Mouse (Mus musculus): ENCODE measurements around the gene A530064D06Rik. TPM values are rescaled to one million over a fixed set of nuclear protein-coding genes. Genes with fewer than 3 reads are reported as not detected.
A peak's percentile ranks its signal among the peaks of the same experiment; 100 is the strongest.

A530064D06Rik gene
- total and polyA plus RNA-seq, 2 experiments from 2014 or later, result not detected

- TF ChIP-seq CTCF (IDR thresholded peaks at IDR 0.05; ENCODE audit: low read depth), result no peak
- no peaks in the 10 kb centered on the region for H3K36me3 ChIP-seq (ENCODE audit: insufficient read depth)
- no peaks in the 10 kb centered on the region for H3K27me3 ChIP-seq (ENCODE audit: insufficient read depth, low read length)
- H3K4me1 ChIP-seq (ENCODE audit: insufficient read depth), result no peaks in the 10 kb centered on the region
- no peak overlapping the region for H3K4me2 ChIP-seq (ENCODE audit: low read depth)
- ATAC-seq (no peak), DNase-seq (no peak)
- no peak overlapping the region for H3K27ac ChIP-seq (ENCODE audit: low read depth, low read length)
- H3K9me3 ChIP-seq (ENCODE audit: low read length), result no peaks in the 10 kb centered on the region
- H3K4me3 ChIP-seq (ENCODE audit: low read depth, low read length), result no peak overlapping the region
- H3K9ac ChIP-seq, result no peak overlapping the region
- 79% methylated on average over 3 of the region's 3 CpGs for WGBS
Measured at GRCm38 (mm10) chr17:48108520-48108919, 58.6 kb downstream of the A530064D06Rik start.

- no peaks in the 10 kb centered on the region for H3K9me3 ChIP-seq (ENCODE audit: low read length)
- no peaks in the 10 kb centered on the region for H3K4me1 ChIP-seq (ENCODE audit: insufficient read depth)
- H3K4me2 ChIP-seq (ENCODE audit: low read depth), result no peak overlapping the region
- H3K4me3 ChIP-seq (ENCODE audit: low read depth, low read length), result no peak overlapping the region
- TF ChIP-seq CTCF (IDR thresholded peaks at IDR 0.05; ENCODE audit: low read depth), result peak; percentile 19; the same call in 1 of the 2 replicates
- H3K27me3 ChIP-seq (ENCODE audit: insufficient read depth, low read length), result no peaks in the 10 kb centered on the region
- DNase-seq (no peak), ATAC-seq (no peak)
- no peaks in the 10 kb centered on the region for H3K36me3 ChIP-seq (ENCODE audit: insufficient read depth)
- H3K9ac ChIP-seq, result no peak overlapping the region
- 65% methylated on average over 6 of the region's 6 CpGs for WGBS
- H3K27ac ChIP-seq (ENCODE audit: low read depth, low read length), result no peak overlapping the region
Measured at GRCm38 (mm10) chr17:48107862-48108261, 59.2 kb downstream of the A530064D06Rik start.

- no peak for TF ChIP-seq CTCF (IDR thresholded peaks at IDR 0.05; ENCODE audit: low read depth)
- Histone ChIP-seq H3K4me1 (ENCODE audit: insufficient read depth) (no peaks in the 10 kb centered on the region), H3K9ac (no peak overlapping the region), H3K9me3 (ENCODE audit: low read length) (no peaks in the 10 kb centered on the region), H3K4me3 (ENCODE audit: low read depth, low read length) (no peak overlapping the region), H3K4me2 (ENCODE audit: low read depth) (no peak overlapping the region), H3K36me3 (ENCODE audit: insufficient read depth) (no peaks in the 10 kb centered on the region), H3K27ac (ENCODE audit: low read depth, low read length) (no peak overlapping the region), H3K27me3 (ENCODE audit: insufficient read depth, low read length) (no peaks in the 10 kb centered on the region)
- ATAC-seq (no peak), DNase-seq (no peak)
- 46% methylated on average over 4 of the region's 4 CpGs for WGBS
Measured at GRCm38 (mm10) chr17:48107333-48107732, 59.7 kb downstream of the A530064D06Rik start.

GRCm38 (mm10) chr17:48100441-48101417 is 66.3 kb downstream of the A530064D06Rik start:
- peak overlapping the region; percentile 26 for H3K4me3 ChIP-seq (ENCODE audit: low read depth, low read length)
- 13% methylated on average over 20 of the region's 21 CpGs for WGBS
- peak; percentile 93 for TF ChIP-seq CTCF (IDR thresholded peaks at IDR 0.05; ENCODE audit: low read depth)
- ATAC-seq (peak; percentile 90), DNase-seq (peak; percentile 96)
- H3K36me3 ChIP-seq (ENCODE audit: insufficient read depth), result no peaks in the 10 kb centered on the region
- H3K4me2 ChIP-seq (ENCODE audit: low read depth), result peak overlapping the region; percentile 40
- H3K9me3 ChIP-seq (ENCODE audit: low read length), result no peaks in the 10 kb centered on the region
- peaks cover 41% of the 10 kb centered on the region for H3K27me3 ChIP-seq (ENCODE audit: insufficient read depth, low read length)
- H3K27ac ChIP-seq (ENCODE audit: low read depth, low read length), result no peak overlapping the region
- no peak overlapping the region for H3K9ac ChIP-seq
- H3K4me1 ChIP-seq (ENCODE audit: insufficient read depth), result peaks cover 14% of the 10 kb centered on the region

- Histone ChIP-seq H3K4me1 (ENCODE audit: insufficient read depth) (peaks cover 20% of the 10 kb centered on the region), H3K27ac (ENCODE audit: low read depth, low read length) (no peak overlapping the region), H3K4me2 (ENCODE audit: low read depth) (no peak overlapping the region), H3K36me3 (ENCODE audit: insufficient read depth) (no peaks in the 10 kb centered on the region), H3K9me3 (ENCODE audit: low read length) (no peaks in the 10 kb centered on the region), H3K4me3 (ENCODE audit: low read depth, low read length) (no peak overlapping the region), H3K27me3 (ENCODE audit: insufficient read depth, low read length) (peaks cover 46% of the 10 kb centered on the region), H3K9ac (no peak overlapping the region)
- WGBS, result 8% methylated on average over 11 of the region's 11 CpGs
- TF ChIP-seq CTCF (IDR thresholded peaks at IDR 0.05; ENCODE audit: low read depth), result no peak
- DNase-seq, result no peak
- no peak for ATAC-seq
Measured at GRCm38 (mm10) chr17:48099312-48099711, 67.8 kb downstream of the A530064D06Rik start.

Other genes starting within 250 kb of the A530064D06Rik start
- gene Foxp4, start 242.6 kb downstream of the A530064D06Rik start, total RNA-seq (2014; rRNA removed), result 108 and 109 TPM in 2 replicates
- gene Foxp4, start 242.6 kb downstream of the A530064D06Rik start, polyA plus RNA-seq (2015; fragmentation: Nextera tagmentation; extraction: Ambion mirVana), result 45.7 and 56.4 TPM in 2 replicates
- not detected in 2 replicates for gene 1700122O11Rik, start 129.0 kb downstream of the A530064D06Rik start, total RNA-seq (2014; rRNA removed)
- gene 1700122O11Rik, start 129.0 kb downstream of the A530064D06Rik start, polyA plus RNA-seq (2015; fragmentation: Nextera tagmentation; extraction: Ambion mirVana), result not detected in 2 replicates
- not detected in 2 replicates for gene 1700067P10Rik, start 78.0 kb downstream of the A530064D06Rik start, total RNA-seq (2014; rRNA removed)
- not detected in 2 replicates for gene 1700067P10Rik, start 78.0 kb downstream of the A530064D06Rik start, polyA plus RNA-seq (2015; fragmentation: Nextera tagmentation; extraction: Ambion mirVana)
- gene 9830107B12Rik, start 21.0 kb downstream of the A530064D06Rik start, total RNA-seq (2014; rRNA removed), result not detected in 2 replicates
- gene 9830107B12Rik, start 21.0 kb downstream of the A530064D06Rik start, polyA plus RNA-seq (2015; fragmentation: Nextera tagmentation; extraction: Ambion mirVana), result not detected in 2 replicates
- gene Trem1, start 65.5 kb upstream of the A530064D06Rik start, total RNA-seq (2014; rRNA removed), result 0.24 TPM in 1 of 2 replicates, not detected in the other
- gene Trem1, start 65.5 kb upstream of the A530064D06Rik start, polyA plus RNA-seq (2015; fragmentation: Nextera tagmentation; extraction: Ambion mirVana), result 0.08 and 0.09 TPM in 2 replicates
- not detected in 2 replicates for gene Trem3, start 80.5 kb upstream of the A530064D06Rik start, total RNA-seq (2014; rRNA removed)
- not detected in 2 replicates for gene Trem3, start 80.5 kb upstream of the A530064D06Rik start, polyA plus RNA-seq (2015; fragmentation: Nextera tagmentation; extraction: Ambion mirVana)
- gene Treml4, start 97.0 kb upstream of the A530064D06Rik start, total RNA-seq (2014; rRNA removed), result not detected in 2 replicates
- not detected in 2 replicates for gene Treml4, start 97.0 kb upstream of the A530064D06Rik start, polyA plus RNA-seq (2015; fragmentation: Nextera tagmentation; extraction: Ambion mirVana)
- 0.23 and 0.43 TPM in 2 replicates for gene Treml2, start 132.2 kb upstream of the A530064D06Rik start, total RNA-seq (2014; rRNA removed)
- gene Treml2, start 132.2 kb upstream of the A530064D06Rik start, polyA plus RNA-seq (2015; fragmentation: Nextera tagmentation; extraction: Ambion mirVana), result 0.07 TPM in 1 of 2 replicates, not detected in the other
- gene B430306N03Rik, start 148.9 kb upstream of the A530064D06Rik start, total RNA-seq (2014; rRNA removed), result 0.08 and 0.19 TPM in 2 replicates
- 0.21 TPM in 1 of 2 replicates, not detected in the other for gene B430306N03Rik, start 148.9 kb upstream of the A530064D06Rik start, polyA plus RNA-seq (2015; fragmentation: Nextera tagmentation; extraction: Ambion mirVana)
- 5.4 and 9.8 TPM in 2 replicates for gene Trem2, start 179.1 kb upstream of the A530064D06Rik start, total RNA-seq (2014; rRNA removed)
- gene Trem2, start 179.1 kb upstream of the A530064D06Rik start, polyA plus RNA-seq (2015; fragmentation: Nextera tagmentation; extraction: Ambion mirVana), result 8.0 and 9.3 TPM in 2 replicates
- gene Treml1, start 192.6 kb upstream of the A530064D06Rik start, total RNA-seq (2014; rRNA removed), result 0.23 TPM in 1 of 2 replicates, not detected in the other
- 0.11 TPM in 1 of 2 replicates, not detected in the other for gene Treml1, start 192.6 kb upstream of the A530064D06Rik start, polyA plus RNA-seq (2015; fragmentation: Nextera tagmentation; extraction: Ambion mirVana)
- gene Nfya, start 242.6 kb upstream of the A530064D06Rik start, total RNA-seq (2014; rRNA removed), result 25.2 and 35.0 TPM in 2 replicates
- 6.3 and 6.6 TPM in 2 replicates for gene Nfya, start 242.6 kb upstream of the A530064D06Rik start, polyA plus RNA-seq (2015; fragmentation: Nextera tagmentation; extraction: Ambion mirVana)
- gene Oard1, start 242.7 kb upstream of the A530064D06Rik start, total RNA-seq (2014; rRNA removed), result 18.7 and 21.0 TPM in 2 replicates
- 36.0 and 40.0 TPM in 2 replicates for gene Oard1, start 242.7 kb upstream of the A530064D06Rik start, polyA plus RNA-seq (2015; fragmentation: Nextera tagmentation; extraction: Ambion mirVana)